Mouse (Mus musculus) forebrain, embryonic 16.5 days (tissue): ENCODE measurements around the gene Ism1. TPM values are rescaled to one million over a fixed set of nuclear protein-coding genes. Genes with fewer than 3 reads are reported as not detected.

ENCODE experiments used
- ATAC-seq: fragments of 200-750 bp; cut with Nextera tagmentation; 2 replicates; pipeline ENCODE4 v1.8.0; 2017; ENCODE audit warnings: mild to moderate bottlenecking, moderate library complexity
- H3K27ac ChIP-seq: fragments of 300-500 bp; sonication (generic); 2 replicates; pipeline ENCODE4 v1.5.1; 2014; ENCODE audit warnings: low read length, control low read depth
- H3K27me3 ChIP-seq: fragments of 300-500 bp; sonication (generic); replicated peaks from 2 replicates; pipeline ENCODE4 v1.6.1; 2014; ENCODE audit warnings: low read length; ENCODE audit not compliant: control insufficient read depth, insufficient read depth
- H3K36me3 ChIP-seq: fragments of 300-500 bp; sonication (generic); 2 replicates; pipeline ENCODE4 v1.6.1; 2014; ENCODE audit not compliant: control insufficient read depth, insufficient read depth
- H3K4me1 ChIP-seq: fragments of 300-500 bp; sonication (generic); replicated peaks from 2 replicates; pipeline ENCODE4 v1.6.1; 2014; ENCODE audit warnings: low read length; ENCODE audit not compliant: control insufficient read depth, insufficient read depth
- H3K4me2 ChIP-seq: fragments of 300-500 bp; sonication (generic); 2 replicates; pipeline ENCODE4 v1.6.1; 2014; ENCODE audit warnings: mild to moderate bottlenecking, low read length, control low read depth
- H3K4me3 ChIP-seq: fragments of 300-500 bp; sonication (generic); replicated peaks from 2 replicates; pipeline ENCODE4 v1.5.1; 2014; ENCODE audit warnings: mild to moderate bottlenecking, low read length, control low read depth
- H3K9ac ChIP-seq: fragments of 300-500 bp; sonication (generic); replicated peaks from 2 replicates; pipeline ENCODE4 v1.6.1; 2014; ENCODE audit warnings: low read depth, low read length, control low read depth
- H3K9me3 ChIP-seq: fragments of 300-500 bp; sonication (generic); 2 replicates; pipeline ENCODE4 v1.6.1; 2016; ENCODE audit warnings: low read length; ENCODE audit not compliant: control insufficient read depth
- WGBS: fragments of 180-500 bp; shearing (Covaris S2); extraction: QIAGEN DNeasy Blood & Tissue Kit; methylation state at CpG from one replicate; pipeline ENCODE4 v1.1.7; 2014; 5-methylcytosine and 5-hydroxymethylcytosine counted together
- polyA plus RNA-seq: library from polyadenylated mRNA; unstranded; fragments of >200 nt; fragmentation: Nextera tagmentation; extraction: Ambion mirVana; gene quantifications from 2 replicates; pipeline ENCODE4 v1.2.1, GENCODE M21; 2015

Ism1 gene
- polyA plus RNA-seq, 1 experiment from 2014 or later: 0.29 TPM

DNA sequence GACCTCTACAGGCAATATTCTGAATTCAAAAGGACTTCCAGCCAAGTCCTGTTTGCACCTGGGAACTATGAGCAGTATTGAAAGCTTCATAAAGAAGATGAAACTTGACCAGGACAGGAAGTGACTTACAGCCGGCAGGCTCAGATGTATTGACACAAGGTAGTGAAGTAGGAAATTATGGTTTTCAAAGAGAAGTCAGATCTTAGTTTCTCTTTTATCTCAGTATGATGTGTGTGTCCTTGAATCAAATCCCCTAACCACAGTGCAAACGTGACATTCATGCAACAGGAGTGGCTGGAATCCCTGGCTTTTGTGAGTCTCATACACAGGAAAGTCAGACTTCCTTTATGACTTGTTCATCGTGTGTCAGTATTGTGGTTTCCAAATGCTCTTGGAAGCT lies 27.0 kb downstream of the Ism1 start:
- ATAC-seq: no peak
- Histone ChIP-seq H3K9ac (no peak overlapping the region), H3K27ac (no peak overlapping the region), H3K36me3 (no peaks in the 10 kb centered on the region), H3K4me2 (no peak overlapping the region), H3K27me3 (no peaks in the 10 kb centered on the region), H3K9me3 (peaks cover 3% of the 10 kb centered on the region; the same call in 1 of the 2 replicates), H3K4me3 (no peak overlapping the region), H3K4me1 (no peaks in the 10 kb centered on the region)
- WGBS: 83% methylated on average over 3 of the region's 3 CpGs

DNA sequence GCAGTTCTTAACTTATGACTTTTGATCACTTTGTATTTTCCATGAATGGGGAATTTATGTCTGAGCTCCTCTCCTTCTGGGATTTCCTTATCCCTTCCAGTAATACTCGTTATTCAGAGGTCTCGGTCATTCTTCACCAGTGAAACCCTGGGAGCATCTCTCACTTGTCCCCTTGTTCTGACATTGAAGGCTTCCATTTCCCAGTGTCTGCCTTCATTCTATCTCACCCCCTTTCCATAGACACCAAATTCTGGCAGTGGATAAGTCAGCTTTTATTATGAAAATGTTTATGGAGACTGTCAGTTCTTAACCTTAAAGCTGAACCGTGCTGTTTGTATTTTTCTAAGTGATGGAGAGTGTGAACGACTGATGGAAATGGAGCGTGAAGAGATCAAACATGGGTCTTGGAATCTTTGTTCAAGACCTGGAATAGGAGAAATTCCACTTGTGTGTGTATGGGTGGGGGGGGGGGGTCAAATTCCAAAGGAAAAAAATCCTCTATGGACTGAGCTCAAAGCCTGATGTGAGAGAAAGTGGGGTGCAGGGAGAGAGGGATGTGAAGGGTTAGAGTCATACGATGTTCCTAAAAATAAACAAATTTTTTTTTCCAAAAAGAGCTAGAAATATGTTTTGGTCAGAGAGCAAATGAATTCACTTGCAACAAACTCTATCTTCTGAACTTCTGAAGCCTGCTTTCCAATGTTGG lies 30.4 kb downstream of the Ism1 start:
- Histone ChIP-seq H3K9me3 (no peaks in the 10 kb centered on the region), H3K4me2 (no peak overlapping the region), H3K27me3 (no peaks in the 10 kb centered on the region), H3K36me3 (no peaks in the 10 kb centered on the region), H3K4me1 (no peaks in the 10 kb centered on the region), H3K9ac (no peak overlapping the region), H3K4me3 (no peak overlapping the region), H3K27ac (no peak overlapping the region)
- WGBS: 71% methylated on average over 6 of the region's 6 CpGs
- ATAC-seq: no peak

GRCm38 (mm10) chr2:139711640-139712039 lies 33.7 kb downstream of the Ism1 start:
- no peak overlapping the region for H3K4me3 ChIP-seq
- H3K27ac ChIP-seq: no peak overlapping the region
- H3K4me2 ChIP-seq: no peak overlapping the region
- H3K9me3 ChIP-seq: no peaks in the 10 kb centered on the region
- 9% methylated on average over 3 of the region's 3 CpGs for WGBS
- no peak overlapping the region for H3K9ac ChIP-seq
- no peak for ATAC-seq
- H3K27me3 ChIP-seq: no peaks in the 10 kb centered on the region
- no peaks in the 10 kb centered on the region for H3K36me3 ChIP-seq
- no peaks in the 10 kb centered on the region for H3K4me1 ChIP-seq

- WGBS: 74% methylated on average over 10 of the region's 10 CpGs
- no peak overlapping the region for H3K27ac ChIP-seq
- H3K36me3 ChIP-seq: no peaks in the 10 kb centered on the region
- no peak overlapping the region for H3K9ac ChIP-seq
- no peaks in the 10 kb centered on the region for H3K27me3 ChIP-seq
- no peaks in the 10 kb centered on the region for H3K9me3 ChIP-seq
- ATAC-seq: no peak
- no peak overlapping the region for H3K4me3 ChIP-seq
- no peak overlapping the region for H3K4me2 ChIP-seq
- H3K4me1 ChIP-seq: no peaks in the 10 kb centered on the region
These were observed 34.1 kb downstream of the Ism1 start for GRCm38 (mm10) chr2:139712046-139712445.

- Histone ChIP-seq H3K9ac (no peak overlapping the region), H3K36me3 (no peaks in the 10 kb centered on the region), H3K27me3 (no peaks in the 10 kb centered on the region), H3K9me3 (no peaks in the 10 kb centered on the region), H3K4me2 (no peak overlapping the region), H3K4me3 (no peak overlapping the region), H3K27ac (no peak overlapping the region), H3K4me1 (no peaks in the 10 kb centered on the region)
- 70% methylated on average over 3 of the region's 3 CpGs for WGBS
- ATAC-seq: no peak
These were observed 36.2 kb downstream of the Ism1 start for GRCm38 (mm10) chr2:139714206-139714605.

DNA sequence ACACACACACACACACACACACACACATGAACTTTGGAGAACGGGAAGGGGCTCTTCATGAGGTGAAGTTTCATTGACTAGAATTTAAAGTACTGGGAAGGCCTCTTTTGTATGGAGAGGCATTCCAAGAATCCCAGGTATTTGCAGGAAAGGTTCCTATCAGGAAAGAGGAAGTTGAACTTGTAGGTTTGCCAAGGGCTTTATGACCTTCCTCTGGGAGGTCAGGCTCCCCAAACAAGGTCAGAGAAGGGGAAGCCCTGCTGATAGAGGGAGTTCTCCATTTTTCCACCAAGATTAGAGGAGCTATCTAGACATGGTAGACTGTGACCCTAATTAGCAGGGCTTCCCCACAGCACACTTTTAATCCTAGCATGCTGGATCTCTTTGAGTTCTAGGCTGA lies 39.8 kb downstream of the Ism1 start:
- no peak overlapping the region for H3K4me3 ChIP-seq
- no peak overlapping the region for H3K9ac ChIP-seq
- no peaks in the 10 kb centered on the region for H3K27me3 ChIP-seq
- H3K27ac ChIP-seq: no peak overlapping the region
- no peak for ATAC-seq
- H3K9me3 ChIP-seq: no peaks in the 10 kb centered on the region
- no peak overlapping the region for H3K4me2 ChIP-seq
- 87% methylated on average over 1 of the region's 1 CpGs for WGBS
- H3K36me3 ChIP-seq: no peaks in the 10 kb centered on the region
- no peaks in the 10 kb centered on the region for H3K4me1 ChIP-seq

DNA sequence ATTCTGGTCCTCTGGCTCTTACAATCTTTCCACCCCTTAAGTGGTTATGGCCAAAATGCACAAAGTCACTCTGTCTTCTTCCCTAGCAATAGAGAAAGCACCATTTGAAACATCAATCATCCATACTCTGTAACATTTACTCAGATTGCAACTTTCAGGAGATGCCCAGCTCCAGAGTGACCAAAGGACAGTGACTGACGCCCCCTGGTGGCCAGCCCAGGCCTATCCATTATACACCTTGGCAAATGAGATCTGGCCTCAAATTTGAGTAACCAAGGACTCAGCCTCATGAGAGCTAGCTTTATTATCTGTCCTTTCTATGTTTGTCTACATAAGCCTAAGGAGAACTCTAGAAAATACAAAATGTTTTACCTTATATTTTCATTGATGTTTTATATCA lies 44.7 kb downstream of the Ism1 start:
- H3K27me3 ChIP-seq: no peaks in the 10 kb centered on the region; the same call in 1 of the 2 replicates
- H3K4me2 ChIP-seq: no peak overlapping the region
- H3K9ac ChIP-seq: no peak overlapping the region
- H3K9me3 ChIP-seq: no peaks in the 10 kb centered on the region
- H3K27ac ChIP-seq: no peak overlapping the region
- 3% methylated on average over 1 of the region's 1 CpGs for WGBS
- peaks cover 4% of the 10 kb centered on the region; the same call in 1 of the 2 replicates for H3K4me1 ChIP-seq
- no peak overlapping the region for H3K4me3 ChIP-seq
- ATAC-seq: 0 out of 2 replicates have a peak, but pooled peaks have one; percentile 31
- H3K36me3 ChIP-seq: no peaks in the 10 kb centered on the region

GRCm38 (mm10) chr2:139723304-139723703 lies 45.3 kb downstream of the Ism1 start:
- Histone ChIP-seq H3K27ac (no peak overlapping the region), H3K9ac (no peak overlapping the region), H3K36me3 (no peaks in the 10 kb centered on the region), H3K4me3 (no peak overlapping the region), H3K4me1 (peaks cover 4% of the 10 kb centered on the region; the same call in 1 of the 2 replicates), H3K4me2 (no peak overlapping the region), H3K27me3 (no peaks in the 10 kb centered on the region; the same call in 1 of the 2 replicates), H3K9me3 (no peaks in the 10 kb centered on the region)
- no peak for ATAC-seq
- WGBS: 68% methylated on average over 3 of the region's 3 CpGs

- H3K4me3 ChIP-seq: no peak overlapping the region
- H3K4me1 ChIP-seq: peaks cover 4% of the 10 kb centered on the region; the same call in 1 of the 2 replicates
- peak; percentile 82 for ATAC-seq
- no peak overlapping the region for H3K9ac ChIP-seq
- H3K4me2 ChIP-seq: no peak overlapping the region
- H3K27me3 ChIP-seq: no peaks in the 10 kb centered on the region; the same call in 1 of the 2 replicates
- no peaks in the 10 kb centered on the region for H3K36me3 ChIP-seq
- no peaks in the 10 kb centered on the region for H3K9me3 ChIP-seq
- H3K27ac ChIP-seq: no peak overlapping the region
- 30% methylated on average over 4 of the region's 4 CpGs for WGBS
These were observed 46.3 kb downstream of the Ism1 start for GRCm38 (mm10) chr2:139724202-139724838.
